Mouse (Mus musculus) CH12.LX (cell line): ENCODE data around the gene Lmnb2. TPM values are rescaled to one million over a fixed set of nuclear protein-coding genes. Genes with fewer than 3 reads are reported as not detected.
A peak's percentile ranks its signal among the peaks of the same experiment; 100 is the strongest.

Source experiments
- DNase-seq: peaks from one replicate; pipeline ENCODE4 v3.0.0-alpha.2; 2013; ENCODE audit errors: extremely low read depth
- H3K27ac ChIP-seq: 2 replicates; pipeline ENCODE4 v1.5.1; 2012; ENCODE audit warnings: low read depth, mild to moderate bottlenecking, control low read depth, moderate library complexity; ENCODE audit not compliant: insufficient read depth
- H3K27me3 ChIP-seq: replicated peaks from 2 replicates; pipeline ENCODE3; 2012; ENCODE audit warnings: inconsistent platforms
- H3K36me3 ChIP-seq, 2 experiments: replicated peaks in 1 of 2; 2 replicates each; pipeline versions ENCODE3 to v1.6.1; 2012; ENCODE audit warnings: inconsistent platforms in 1 of 2, low read length in 1 of 2, mild to moderate bottlenecking in 1 of 2, mixed read lengths in 1 of 2, moderate library complexity in 1 of 2; ENCODE audit not compliant: control insufficient read depth in 1 of 2, insufficient read depth in 1 of 2
- H3K4me1 ChIP-seq, 2 experiments: 2 replicates each; pipeline ENCODE4 v1.6.1; 2012; ENCODE audit warnings: inconsistent platforms in 1 of 2, moderate library complexity in 1 of 2; ENCODE audit not compliant: insufficient read depth in 2 of 2, control insufficient read depth in 1 of 2
- H3K4me2 ChIP-seq: 2 replicates; pipeline ENCODE4 v1.6.1; 2012; ENCODE audit warnings: low read depth, mild to moderate bottlenecking, control low read depth; ENCODE audit not compliant: poor library complexity, insufficient read depth, severe bottlenecking
- H3K4me3 ChIP-seq, 3 experiments: fragments of 150-350 bp in 1 of 3; sonication (generic) in 1 of 3; replicated peaks in 1 of 3; 2 replicates each; pipeline versions ENCODE3 to v1.5.1; 2011 to 2012; ENCODE audit warnings: low read depth in 2 of 3, low read length in 2 of 3, mild to moderate bottlenecking in 2 of 3, moderate library complexity in 2 of 3, control low read depth in 1 of 3, improper control_type of control experiment in 1 of 3, inconsistent platforms in 1 of 3, mixed read lengths in 1 of 3; ENCODE audit not compliant: poor library complexity in 1 of 3
- H3K79me2 ChIP-seq: replicated peaks from 2 replicates; pipeline ENCODE4 v1.6.1; 2012; ENCODE audit warnings: mild to moderate bottlenecking, moderate library complexity; ENCODE audit not compliant: control insufficient read depth, poor library complexity, insufficient read depth, severe bottlenecking; ENCODE audit errors: extremely low read depth
- H3K9ac ChIP-seq: 2 replicates; pipeline ENCODE4 v1.6.1; 2012; ENCODE audit warnings: low read depth, mild to moderate bottlenecking, control low read depth, moderate library complexity; ENCODE audit not compliant: insufficient read depth
- H3K9me3 ChIP-seq: replicated peaks from 2 replicates; pipeline ENCODE3; 2012; ENCODE audit warnings: low read length, inconsistent platforms, mixed read lengths
- BHLHE40 ChIP-seq: IDR thresholded peaks from 2 replicates; pipeline ENCODE4 v1.6.1; 2011; ENCODE audit warnings: mild to moderate bottlenecking, low read depth, low read length, improper control_type of control experiment
- E2F4 ChIP-seq: IDR thresholded peaks from 2 replicates; pipeline ENCODE4 v1.6.1; 2011; ENCODE audit warnings: low read depth, low read length, improper control_type of control experiment; ENCODE audit not compliant: insufficient replicate concordance
- ELF1 ChIP-seq: IDR thresholded peaks from 2 replicates; pipeline ENCODE4 v1.6.1; 2014; ENCODE audit warnings: low read depth, mild to moderate bottlenecking, inconsistent platforms, low read length, improper control_type of control experiment
- IRF4 ChIP-seq: IDR thresholded peaks from 2 replicates; pipeline ENCODE4 v1.6.1; 2014; ENCODE audit warnings: low read depth, mild to moderate bottlenecking, inconsistent platforms, low read length, improper control_type of control experiment
- JUND ChIP-seq: conservative IDR thresholded peaks from 2 replicates; pipeline ENCODE4 v1.6.1; 2011; ENCODE audit warnings: low read depth, low read length, improper control_type of control experiment
- MAFK ChIP-seq: IDR thresholded peaks from 2 replicates; pipeline ENCODE4 v1.6.1; 2011; ENCODE audit warnings: low read length, improper control_type of control experiment; ENCODE audit not compliant: insufficient replicate concordance
- MAZ ChIP-seq: IDR thresholded peaks from 2 replicates; pipeline ENCODE4 v1.6.1; 2012; ENCODE audit warnings: low read depth, mild to moderate bottlenecking, inconsistent platforms, low read length, improper control_type of control experiment, moderate library complexity
- RAD21 ChIP-seq: IDR thresholded peaks from 2 replicates; pipeline ENCODE4 v1.6.1; 2011; ENCODE audit warnings: low read depth, mild to moderate bottlenecking, low read length, improper control_type of control experiment, moderate library complexity
- RCOR1 ChIP-seq: conservative IDR thresholded peaks from 2 replicates; pipeline ENCODE4 v1.6.1; 2012; ENCODE audit warnings: low read depth, mild to moderate bottlenecking, inconsistent platforms, low read length, improper control_type of control experiment
- SIN3A ChIP-seq: IDR thresholded peaks from 2 replicates; pipeline ENCODE4 v1.6.1; 2012; ENCODE audit warnings: low read length, improper control_type of control experiment, inconsistent platforms
- ZKSCAN1 ChIP-seq: IDR thresholded peaks from 2 replicates; pipeline ENCODE4 v1.6.1; 2012; ENCODE audit warnings: low read depth, inconsistent platforms, low read length, improper control_type of control experiment, borderline replicate concordance
- dilution Hi-C: fragments of 300-500 bp; cut with MboI; formaldehyde crosslinking; loops from 2 replicates; pipeline ENCODE4 v1.14.3; 2020; ENCODE audit warnings: low sequenced_read_pairs; ENCODE audit not compliant: extremely low pct_unique_long_range_greater_than_20kb, extremely low pct_ligation_motif_present
- in situ Hi-C: fragments of 300-500 bp; cut with MboI; formaldehyde crosslinking; loops from 3 replicates; pipeline ENCODE4 v1.14.3; 2019; ENCODE audit warnings: low sequenced_read_pairs, low pct_ligation_motif_present, low pct_unique_long_range_greater_than_20kb, mixed read lengths
- polyA plus RNA-seq: library from polyadenylated mRNA; unstranded; fragments of >175 nt; gene quantifications from 2 replicates; pipeline ENCODE4 v1.2.1, GENCODE M21; 2012; ENCODE audit warnings: low read depth; ENCODE audit not compliant: insufficient read length
- total RNA-seq, 2 experiments: library from RNA; depleted of rRNA; stranded (reverse); fragments of 300-350 nt in 1 of 2; fragments of >200 nt in 1 of 2; gene quantifications; 2 replicates each; pipeline ENCODE4 v1.2.3; 2012 to 2014

The Lmnb2 gene
- total and polyA plus RNA-seq, 3 experiments = 20.7 to 25.8 (median 23.7) TPM

DNA sequence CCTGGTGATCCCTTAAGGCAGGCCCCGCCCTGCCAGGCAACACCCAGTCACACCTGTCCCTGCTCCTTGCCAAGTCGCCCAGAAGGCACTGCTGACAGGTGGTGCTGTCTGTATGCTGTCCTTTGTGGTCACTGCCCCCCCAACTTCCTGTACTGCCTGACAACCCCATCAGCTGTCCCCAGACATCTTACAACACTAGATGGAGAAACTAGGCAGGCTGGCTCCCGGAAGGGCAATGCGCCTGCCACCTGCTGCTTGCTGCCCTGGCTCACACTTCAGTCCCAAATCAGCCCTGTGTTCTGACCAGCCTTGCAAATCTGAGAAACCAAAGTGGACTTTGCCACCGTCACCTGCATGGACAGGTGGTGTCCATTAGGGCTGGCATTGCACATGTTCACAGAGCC lies 3.8 kb downstream of the Lmnb2 start:
- H3K4me2 ChIP-seq = no peak overlapping the region
- H3K27me3 ChIP-seq = peaks cover 8% of the 10 kb centered on the region
- dilution Hi-C loops = no loop called here
- H3K4me3 ChIP-seq = no peak overlapping the region
- peaks cover 5 to 68% of the 10 kb centered on the region in 2 experiments for H3K36me3 ChIP-seq
- DNase-seq = no peak
- in situ Hi-C loops = no loop called here
- H3K9ac ChIP-seq = no peak overlapping the region
- TF ChIP-seq RAD21 (no peak), MAFK (no peak)
- H3K9me3 ChIP-seq = no peaks in the 10 kb centered on the region
- H3K27ac ChIP-seq = no peak overlapping the region
- peaks cover 10 to 16% of the 10 kb centered on the region in 2 experiments; a peak in 3 of 4 replicates for H3K4me1 ChIP-seq
- H3K79me2 ChIP-seq = no peaks in the 10 kb centered on the region

DNA sequence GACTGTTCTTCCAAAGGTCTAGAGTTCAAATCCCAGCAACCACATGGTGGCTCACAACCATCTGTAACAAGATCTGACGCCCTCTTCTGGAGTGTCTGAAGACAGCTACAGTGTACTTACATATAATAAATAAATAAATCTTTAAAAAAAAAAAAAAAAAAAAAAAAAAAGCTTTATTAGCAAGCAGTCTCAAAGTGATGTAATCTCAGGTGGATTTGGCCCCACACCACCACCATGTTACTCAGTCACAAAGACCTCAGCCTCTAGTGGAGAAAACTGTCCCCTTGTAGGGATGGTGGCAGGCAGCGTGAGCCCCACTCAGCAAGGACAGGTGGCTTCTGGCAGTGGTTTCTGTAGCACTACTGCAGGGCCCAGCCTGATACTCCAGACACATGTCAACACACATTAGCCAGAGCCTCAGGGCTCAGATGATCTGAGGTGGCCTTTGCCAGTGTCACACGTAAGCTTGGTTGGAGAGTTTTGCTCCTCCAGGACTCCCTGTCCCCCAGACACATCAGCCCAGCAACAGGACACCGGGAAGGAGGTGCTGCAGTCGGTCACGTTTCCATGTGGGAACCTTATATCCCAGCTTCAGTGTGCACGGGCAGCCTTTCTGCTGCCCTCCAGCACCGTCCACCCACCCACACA lies 4.6 kb downstream of the Lmnb2 start:
- DNase-seq = no peak
- H3K9ac ChIP-seq = no peak overlapping the region
- peaks cover under 1% of the 10 kb centered on the region for H3K27me3 ChIP-seq
- no peak overlapping the region for H3K4me2 ChIP-seq
- H3K9me3 ChIP-seq = no peaks in the 10 kb centered on the region
- H3K79me2 ChIP-seq = no peaks in the 10 kb centered on the region
- dilution Hi-C loops = no loop called here
- TF ChIP-seq E2F4 = no peak
- no peak for TF ChIP-seq RCOR1
- TF ChIP-seq JUND = no peak
- TF ChIP-seq IRF4 = no peak
- TF ChIP-seq SIN3A = no peak
- no peak for TF ChIP-seq BHLHE40
- TF ChIP-seq, all 38 proteins: peak for 0
- H3K27ac ChIP-seq = no peak overlapping the region
- in situ Hi-C loops = no loop called here
- H3K36me3 ChIP-seq = peaks cover 10 to 75% of the 10 kb centered on the region in 2 experiments
- H3K4me1 ChIP-seq = peaks cover 11 to 15% of the 10 kb centered on the region in 2 experiments; a peak in 3 of 4 replicates
- no peak overlapping the region for H3K4me3 ChIP-seq

DNA sequence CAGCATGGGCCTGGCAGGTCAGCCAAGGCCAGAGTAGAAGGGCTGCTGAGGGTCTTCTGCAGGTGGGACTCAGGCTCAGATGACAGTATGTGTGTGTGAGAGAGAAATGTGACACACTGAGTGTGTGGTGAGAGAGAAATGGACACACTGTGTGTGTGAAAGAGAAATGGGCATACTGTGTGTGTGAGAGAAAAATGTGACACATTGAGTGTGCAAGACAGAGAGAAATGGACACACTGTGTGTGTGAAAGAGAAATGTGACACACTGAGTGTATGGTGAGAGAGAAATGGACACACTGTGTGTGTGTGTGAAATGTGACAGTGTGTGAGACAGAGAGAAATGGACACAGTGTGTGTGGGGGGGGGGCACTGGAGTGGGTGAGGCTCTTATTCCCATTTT lies 6.2 kb downstream of the Lmnb2 start:
- peaks cover 9 to 11% of the 10 kb centered on the region in 2 experiments; a peak in 2 of 4 replicates for H3K4me1 ChIP-seq
- H3K9me3 ChIP-seq = no peaks in the 10 kb centered on the region
- H3K36me3 ChIP-seq = peaks cover 16 to 91% of the 10 kb centered on the region in 2 experiments
- no peaks in the 10 kb centered on the region for H3K79me2 ChIP-seq
- H3K27me3 ChIP-seq = no peaks in the 10 kb centered on the region
- no peak for TF ChIP-seq E2F4
- TF ChIP-seq MAZ = no peak
- peak; percentile 70 for TF ChIP-seq ZKSCAN1
- no peak for TF ChIP-seq ELF1
- TF ChIP-seq, all 38 proteins: peak for 1
- Histone ChIP-seq H3K27ac (no peak overlapping the region), H3K4me2 (no peak overlapping the region), H3K4me3 (no peak overlapping the region), H3K9ac (no peak overlapping the region)
- dilution Hi-C loops = no loop called here
- in situ Hi-C loops = no loop called here
- no peak for DNase-seq
